Mouse (Mus musculus) midbrain, embryonic 11.5 days (tissue): Measurements from ENCODE around the gene Tex2. TPM values are rescaled to one million over a fixed set of nuclear protein-coding genes. Genes with fewer than 3 reads are reported as not detected.
A peak's percentile ranks its signal among the peaks of the same experiment; 100 is the strongest.

Source experiments
- ATAC-seq: fragments of 200-750 bp; cut with Nextera tagmentation; 2 replicates; pipeline ENCODE4 v1.8.0; 2017; ENCODE audit warnings: moderate TSS enrichment, moderate library complexity; ENCODE audit not compliant: low FRiP score
- DNase-seq: peaks from one replicate; pipeline ENCODE4 v3.0.0; 2015; ENCODE audit warnings: low spot score; ENCODE audit errors: missing footprints
- H3K27ac ChIP-seq: fragments of 300-500 bp; sonication (generic); 2 replicates; pipeline ENCODE4 v1.5.1; 2014; ENCODE audit warnings: low read depth, low read length
- H3K27me3 ChIP-seq: fragments of 300-500 bp; sonication (generic); 2 replicates; pipeline ENCODE4 v1.6.1; 2014; ENCODE audit warnings: mild to moderate bottlenecking, low read length, moderate library complexity, mixed read lengths; ENCODE audit not compliant: control insufficient read depth, insufficient read depth
- H3K36me3 ChIP-seq: fragments of 300-500 bp; sonication (generic); 2 replicates; pipeline ENCODE4 v1.6.1; 2014; ENCODE audit warnings: mild to moderate bottlenecking, low read length, moderate library complexity, mixed read lengths; ENCODE audit not compliant: control insufficient read depth, insufficient read depth
- H3K4me1 ChIP-seq: fragments of 300-500 bp; sonication (generic); 2 replicates; pipeline ENCODE4 v1.6.1; 2014; ENCODE audit warnings: low read length; ENCODE audit not compliant: control insufficient read depth, insufficient read depth
- H3K4me2 ChIP-seq: fragments of 300-500 bp; sonication (generic); 2 replicates; pipeline ENCODE4 v1.6.1; 2014; ENCODE audit warnings: mild to moderate bottlenecking, moderate library complexity
- H3K4me3 ChIP-seq: fragments of 300-500 bp; sonication (generic); 2 replicates; pipeline ENCODE4 v1.5.1; 2014; ENCODE audit warnings: low read depth, low read length
- H3K9ac ChIP-seq: fragments of 300-500 bp; sonication (generic); 2 replicates; pipeline ENCODE4 v1.6.1; 2014; ENCODE audit warnings: low read length
- H3K9me3 ChIP-seq: fragments of 300-500 bp; sonication (generic); 2 replicates; pipeline ENCODE4 v1.6.1; 2016; ENCODE audit warnings: low read length; ENCODE audit not compliant: control insufficient read depth
- WGBS: fragments of 180-500 bp; shearing (Covaris S2); extraction: QIAGEN DNeasy Blood & Tissue Kit; methylation state at CpG from one replicate; pipeline ENCODE4 v1.1.7; 2014; 5-methylcytosine and 5-hydroxymethylcytosine counted together
- polyA plus RNA-seq: library from polyadenylated mRNA; unstranded; fragments of >200 nt; fragmentation: Nextera tagmentation; extraction: Ambion mirVana; gene quantifications from 2 replicates; pipeline ENCODE4 v1.2.1, GENCODE M21; 2014

Tex2 gene
- polyA plus RNA-seq, 1 experiment from 2014 or later: 9.9 TPM

GRCm38 (mm10) chr11:106485611-106486010 is 127.6 kb downstream of the Tex2 start:
- no peak overlapping the region for H3K27ac ChIP-seq
- no peak overlapping the region for H3K4me3 ChIP-seq
- no peak overlapping the region for H3K9ac ChIP-seq
- no peaks in the 10 kb centered on the region for H3K9me3 ChIP-seq
- H3K27me3 ChIP-seq: no peaks in the 10 kb centered on the region
- H3K4me2 ChIP-seq: no peak overlapping the region
- peaks cover 5% of the 10 kb centered on the region for H3K4me1 ChIP-seq
- DNase-seq (peak; percentile 70), ATAC-seq (no peak)
- 86% methylated on average over 4 of the region's 4 CpGs for WGBS
- no peaks in the 10 kb centered on the region for H3K36me3 ChIP-seq

GRCm38 (mm10) chr11:106484875-106485274 is 128.3 kb downstream of the Tex2 start:
- no peak for ATAC-seq

GRCm38 (mm10) chr11:106482867-106483266 is 130.4 kb downstream of the Tex2 start:
- Histone ChIP-seq H3K9ac (no peak overlapping the region), H3K36me3 (no peaks in the 10 kb centered on the region), H3K27ac (no peak overlapping the region), H3K4me2 (no peak overlapping the region), H3K4me3 (no peak overlapping the region), H3K27me3 (no peaks in the 10 kb centered on the region), H3K4me1 (peaks cover 5% of the 10 kb centered on the region), H3K9me3 (no peaks in the 10 kb centered on the region)
- WGBS: 90% methylated on average over 8 of the region's 8 CpGs
- DNase-seq (peak; percentile 26), ATAC-seq (no peak)

More at GRCm38 (mm10) chr11:106484875-106485274, 128.3 kb downstream of the Tex2 start:
- H3K27ac ChIP-seq: no peak overlapping the region
- no peaks in the 10 kb centered on the region for H3K36me3 ChIP-seq
- H3K4me3 ChIP-seq: no peak overlapping the region
- H3K9ac ChIP-seq: no peak overlapping the region
- WGBS: 96% methylated on average over 4 of the region's 4 CpGs
- peaks cover 5% of the 10 kb centered on the region for H3K4me1 ChIP-seq
- no peak overlapping the region for H3K4me2 ChIP-seq
- no peaks in the 10 kb centered on the region for H3K27me3 ChIP-seq
- no peak for DNase-seq
- no peaks in the 10 kb centered on the region for H3K9me3 ChIP-seq

GRCm38 (mm10) chr11:106481651-106482050 is 131.6 kb downstream of the Tex2 start:
- Histone ChIP-seq H3K9ac (no peak overlapping the region), H3K4me1 (peaks cover 4% of the 10 kb centered on the region), H3K36me3 (no peaks in the 10 kb centered on the region), H3K4me3 (no peak overlapping the region), H3K4me2 (no peak overlapping the region), H3K9me3 (no peaks in the 10 kb centered on the region), H3K27ac (no peak overlapping the region), H3K27me3 (no peaks in the 10 kb centered on the region)
- DNase-seq (no peak), ATAC-seq (no peak)
- WGBS: 84% methylated on average over 4 of the region's 4 CpGs

GRCm38 (mm10) chr11:106480530-106480885 is 132.7 kb downstream of the Tex2 start:
- no peak overlapping the region for H3K27ac ChIP-seq
- no peak for ATAC-seq
- H3K4me1 ChIP-seq: no peaks in the 10 kb centered on the region
- H3K9me3 ChIP-seq: no peaks in the 10 kb centered on the region
- H3K36me3 ChIP-seq: no peaks in the 10 kb centered on the region
- no peak overlapping the region for H3K4me3 ChIP-seq
- no peaks in the 10 kb centered on the region for H3K27me3 ChIP-seq
- WGBS: 91% methylated on average over 3 of the region's 3 CpGs
- no peak overlapping the region for H3K9ac ChIP-seq
- DNase-seq: peak; percentile 53
- H3K4me2 ChIP-seq: no peak overlapping the region

- DNase-seq (no peak), ATAC-seq (no peak)
- Histone ChIP-seq H3K9ac (no peak overlapping the region), H3K4me3 (no peak overlapping the region), H3K9me3 (no peaks in the 10 kb centered on the region), H3K36me3 (no peaks in the 10 kb centered on the region), H3K4me2 (no peak overlapping the region), H3K4me1 (no peaks in the 10 kb centered on the region), H3K27ac (no peak overlapping the region), H3K27me3 (no peaks in the 10 kb centered on the region)
- WGBS: 86% methylated on average over 9 of the region's 9 CpGs
Observed at GRCm38 (mm10) chr11:106479619-106480529, 133.3 kb downstream of the Tex2 start.

- no peaks in the 10 kb centered on the region for H3K9me3 ChIP-seq
- no peaks in the 10 kb centered on the region for H3K4me1 ChIP-seq
Observed at GRCm38 (mm10) chr11:106478745-106479144, 134.5 kb downstream of the Tex2 start.

GRCm38 (mm10) chr11:106477505-106478160 is 135.6 kb downstream of the Tex2 start:
- H3K4me3 ChIP-seq: no peak overlapping the region
- DNase-seq (no peak), ATAC-seq (no peak)
- H3K9ac ChIP-seq: no peak overlapping the region
- H3K27ac ChIP-seq: no peak overlapping the region
- no peaks in the 10 kb centered on the region for H3K27me3 ChIP-seq
- H3K4me1 ChIP-seq: no peaks in the 10 kb centered on the region
- no peaks in the 10 kb centered on the region for H3K36me3 ChIP-seq
- no peak overlapping the region for H3K4me2 ChIP-seq
- over 99% methylated on average over 3 of the region's 4 CpGs for WGBS
- H3K9me3 ChIP-seq: no peaks in the 10 kb centered on the region

More at GRCm38 (mm10) chr11:106478745-106479144, 134.5 kb downstream of the Tex2 start:
- 59% methylated on average over 1 of the region's 1 CpGs for WGBS
- ATAC-seq: no peak
- no peak overlapping the region for H3K9ac ChIP-seq
- H3K27me3 ChIP-seq: no peaks in the 10 kb centered on the region
- H3K36me3 ChIP-seq: no peaks in the 10 kb centered on the region
- H3K4me3 ChIP-seq: no peak overlapping the region
- DNase-seq: no peak
- no peak overlapping the region for H3K27ac ChIP-seq
- no peak overlapping the region for H3K4me2 ChIP-seq

- no peaks in the 10 kb centered on the region for H3K4me1 ChIP-seq
- no peak overlapping the region for H3K4me2 ChIP-seq
- 96% methylated on average over 1 of the region's 1 CpGs for WGBS
- no peak for ATAC-seq
- no peaks in the 10 kb centered on the region for H3K36me3 ChIP-seq
- no peak overlapping the region for H3K9ac ChIP-seq
- H3K27ac ChIP-seq: no peak overlapping the region
- no peaks in the 10 kb centered on the region for H3K27me3 ChIP-seq
- H3K4me3 ChIP-seq: no peak overlapping the region
- no peaks in the 10 kb centered on the region for H3K9me3 ChIP-seq
- DNase-seq: no peak
Observed at GRCm38 (mm10) chr11:106475309-106475708, 137.9 kb downstream of the Tex2 start.
